Mouse (Mus musculus) heart, embryonic 15.5 days (tissue): ENCODE data around the gene Tle4. TPM values are rescaled to one million over a fixed set of nuclear protein-coding genes. Genes with fewer than 3 reads are reported as not detected.
A peak's percentile ranks its signal among the peaks of the same experiment; 100 is the strongest.

ENCODE experiments used
- ATAC-seq: fragments of 200-750 bp; cut with Nextera tagmentation; replicated peaks from 2 replicates; pipeline ENCODE4 v1.8.0; 2017; ENCODE audit warnings: low read depth, moderate TSS enrichment; ENCODE audit not compliant: insufficient number of reproducible peaks, insufficient read depth, low FRiP score
- H3K27ac ChIP-seq: fragments of 300-500 bp; sonication (generic); 2 replicates; pipeline ENCODE4 v1.5.1; 2015; ENCODE audit warnings: mild to moderate bottlenecking, inconsistent platforms
- H3K27me3 ChIP-seq: fragments of 300-500 bp; sonication (generic); 2 replicates; pipeline ENCODE4 v1.6.1; 2015; ENCODE audit warnings: inconsistent platforms
- H3K36me3 ChIP-seq: fragments of 300-500 bp; sonication (generic); 2 replicates; pipeline ENCODE4 v1.6.1; 2015; ENCODE audit warnings: mild to moderate bottlenecking, inconsistent platforms
- H3K4me1 ChIP-seq: fragments of 300-500 bp; sonication (generic); replicated peaks from 2 replicates; pipeline ENCODE4 v1.6.1; 2015; ENCODE audit warnings: inconsistent platforms
- H3K4me2 ChIP-seq: fragments of 300-500 bp; sonication (generic); 2 replicates; pipeline ENCODE4 v1.6.1; 2015; ENCODE audit warnings: inconsistent platforms, mild to moderate bottlenecking, moderate library complexity
- H3K4me3 ChIP-seq: fragments of 300-500 bp; sonication (generic); 2 replicates; pipeline ENCODE4 v1.5.1; 2015; ENCODE audit warnings: mild to moderate bottlenecking, inconsistent platforms
- H3K9ac ChIP-seq: fragments of 300-500 bp; sonication (generic); 2 replicates; pipeline ENCODE4 v1.6.1; 2015; ENCODE audit warnings: mild to moderate bottlenecking, inconsistent platforms
- H3K9me3 ChIP-seq: fragments of 300-500 bp; sonication (generic); replicated peaks from 2 replicates; pipeline ENCODE4 v1.6.1; 2016; ENCODE audit warnings: inconsistent platforms
- WGBS: fragments of 180-500 bp; shearing (Covaris S2); methylation state at CpG from one replicate; pipeline ENCODE4 v1.1.7; 2015; ENCODE audit warnings: mixed read lengths; 5-methylcytosine and 5-hydroxymethylcytosine counted together
- polyA plus RNA-seq: library from polyadenylated mRNA; unstranded; fragments of >200 nt; fragmentation: Nextera tagmentation; extraction: Ambion mirVana; gene quantifications from 2 replicates; pipeline ENCODE4 v1.2.1, GENCODE M21; 2015

Tle4 gene
- polyA plus RNA-seq, 1 experiment from 2014 or later, result 7.3 TPM

DNA sequence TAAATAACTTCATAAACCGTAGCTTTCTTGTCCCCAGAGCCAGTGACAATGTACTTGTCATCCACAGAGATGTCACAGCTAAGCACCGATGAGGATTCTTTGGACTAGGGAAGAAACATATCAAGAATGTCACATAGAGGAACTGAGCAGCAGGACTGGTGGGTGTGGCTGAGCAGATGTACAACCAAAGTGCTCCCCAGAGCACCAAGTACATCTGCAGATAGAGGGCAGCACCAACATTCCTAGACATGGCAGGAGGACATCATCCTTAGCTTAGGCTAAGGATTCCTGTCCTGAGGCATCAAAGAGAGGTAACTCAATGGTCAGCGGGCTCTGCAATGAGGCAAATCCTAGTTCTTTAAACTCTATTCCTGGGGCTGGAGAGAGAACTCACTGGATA is 148.1 kb downstream of the Tle4 start:
- 86% methylated on average over 3 of the region's 3 CpGs for WGBS
- H3K36me3 ChIP-seq, result peaks cover 42% of the 10 kb centered on the region
- ATAC-seq, result no peak
- no peak overlapping the region for H3K27ac ChIP-seq
- no peaks in the 10 kb centered on the region for H3K4me1 ChIP-seq
- H3K27me3 ChIP-seq, result no peaks in the 10 kb centered on the region
- H3K4me2 ChIP-seq, result no peak overlapping the region
- H3K9me3 ChIP-seq, result no peaks in the 10 kb centered on the region
- no peak overlapping the region for H3K4me3 ChIP-seq
- no peak overlapping the region for H3K9ac ChIP-seq

DNA sequence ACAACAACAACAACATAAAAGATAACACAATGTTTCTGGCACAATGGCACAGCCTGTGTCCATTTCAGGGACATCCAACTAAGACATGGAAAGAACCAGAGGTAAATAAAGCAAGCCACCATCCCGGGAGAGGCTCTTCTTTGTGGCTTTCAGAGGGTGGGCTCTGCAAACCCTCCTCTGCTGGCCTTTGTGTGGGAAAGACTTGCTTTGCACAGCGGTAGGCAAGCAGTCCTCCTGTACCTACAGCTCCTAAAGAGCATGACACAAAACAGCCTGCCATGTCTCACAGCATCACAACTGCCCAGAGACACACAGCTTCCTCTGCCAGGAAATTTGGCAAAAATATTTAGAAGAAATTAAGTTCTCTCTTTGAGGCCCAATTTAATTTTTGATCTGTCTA is 149.3 kb downstream of the Tle4 start:
- Histone ChIP-seq H3K36me3 (peaks cover 34% of the 10 kb centered on the region), H3K9me3 (no peaks in the 10 kb centered on the region), H3K27me3 (no peaks in the 10 kb centered on the region), H3K4me2 (no peak overlapping the region), H3K9ac (no peak overlapping the region), H3K4me3 (no peak overlapping the region), H3K27ac (no peak overlapping the region), H3K4me1 (no peaks in the 10 kb centered on the region)
- no peak for ATAC-seq
- 83% methylated on average over 2 of the region's 2 CpGs for WGBS

DNA sequence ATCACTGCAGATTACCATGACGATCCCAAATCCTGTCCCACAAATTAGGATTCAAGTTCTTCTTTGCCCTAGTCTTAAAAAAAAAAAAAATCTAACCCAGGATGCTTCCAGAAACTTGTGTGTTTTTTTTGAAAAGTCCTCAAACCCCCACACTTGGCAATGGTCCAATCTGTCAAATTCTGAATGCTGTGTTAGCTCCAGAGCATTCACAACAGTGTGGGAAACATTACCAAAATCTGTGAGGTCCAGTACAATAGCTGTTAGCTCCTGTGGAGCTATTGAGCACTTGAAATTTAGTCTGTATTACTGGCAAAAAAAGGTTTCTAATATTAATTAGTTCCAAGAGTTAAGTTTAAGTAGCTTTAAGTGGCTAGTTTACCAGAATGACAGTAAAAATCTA is 150.4 kb downstream of the Tle4 start:
- 92% methylated on average over 1 of the region's 1 CpGs for WGBS
- H3K9me3 ChIP-seq, result no peaks in the 10 kb centered on the region

DNA sequence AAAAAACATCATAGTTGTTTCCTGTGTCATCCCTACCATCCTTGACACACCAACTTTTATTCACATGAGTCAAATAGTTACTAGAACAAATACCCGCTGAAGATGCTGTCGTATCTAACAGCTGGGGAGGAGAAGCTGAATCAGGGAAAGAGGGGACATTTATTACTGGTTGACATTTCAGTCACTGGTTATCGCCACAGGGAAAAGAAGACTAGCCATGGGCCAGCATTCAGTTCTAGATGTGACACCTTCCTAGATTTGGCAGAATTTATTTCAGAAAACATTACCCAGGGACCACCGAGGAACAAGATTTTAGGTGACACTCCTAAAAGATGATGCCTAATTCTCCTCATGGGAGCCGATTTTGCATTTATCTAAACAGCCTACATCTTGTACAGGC is 156.0 kb downstream of the Tle4 start:
- Histone ChIP-seq H3K4me2 (no peak overlapping the region), H3K4me3 (no peak overlapping the region), H3K9me3 (no peaks in the 10 kb centered on the region), H3K9ac (no peak overlapping the region), H3K27ac (no peak overlapping the region), H3K27me3 (peaks cover 3% of the 10 kb centered on the region; the same call in 1 of the 2 replicates), H3K36me3 (peaks cover 4% of the 10 kb centered on the region; the same call in 1 of the 2 replicates), H3K4me1 (no peaks in the 10 kb centered on the region)
- no peak for ATAC-seq
- WGBS, result 90% methylated on average over 5 of the region's 5 CpGs

More for the DNA sequence above, 150.4 kb downstream of the Tle4 start:
- Histone ChIP-seq H3K27ac (no peak overlapping the region), H3K9ac (no peak overlapping the region), H3K27me3 (no peaks in the 10 kb centered on the region), H3K36me3 (peaks cover 24% of the 10 kb centered on the region; the same call in 1 of the 2 replicates), H3K4me3 (no peak overlapping the region), H3K4me1 (no peaks in the 10 kb centered on the region), H3K4me2 (no peak overlapping the region)
- ATAC-seq, result no peak

DNA sequence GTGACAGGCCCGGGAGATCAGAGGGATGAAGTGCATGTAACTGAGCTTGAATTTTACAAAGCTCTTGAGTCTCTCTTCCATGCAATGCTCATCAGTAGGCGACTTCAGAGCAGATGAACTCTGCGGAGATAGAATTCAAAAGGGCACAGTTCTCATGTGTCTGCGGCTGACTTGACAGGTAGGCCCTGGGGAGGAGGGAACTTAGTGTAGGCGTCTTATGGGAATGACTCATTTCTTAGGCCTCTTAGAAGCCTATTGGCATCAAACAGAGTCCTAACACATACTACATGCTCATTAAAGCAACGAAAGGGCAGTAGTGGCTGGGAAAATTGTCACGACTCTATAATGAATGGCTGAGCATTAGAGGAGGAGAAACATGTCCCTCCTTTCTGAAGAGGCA is 160.6 kb downstream of the Tle4 start:
- WGBS, result 80% methylated on average over 7 of the region's 7 CpGs
- no peak overlapping the region for H3K9ac ChIP-seq
- H3K4me2 ChIP-seq, result no peak overlapping the region
- H3K27me3 ChIP-seq, result peaks cover 3% of the 10 kb centered on the region; the same call in 1 of the 2 replicates
- no peaks in the 10 kb centered on the region for H3K9me3 ChIP-seq
- H3K36me3 ChIP-seq, result no peaks in the 10 kb centered on the region
- H3K4me1 ChIP-seq, result peaks cover 9% of the 10 kb centered on the region
- ATAC-seq, result no peak
- no peak overlapping the region for H3K4me3 ChIP-seq
- H3K27ac ChIP-seq, result no peak overlapping the region

DNA sequence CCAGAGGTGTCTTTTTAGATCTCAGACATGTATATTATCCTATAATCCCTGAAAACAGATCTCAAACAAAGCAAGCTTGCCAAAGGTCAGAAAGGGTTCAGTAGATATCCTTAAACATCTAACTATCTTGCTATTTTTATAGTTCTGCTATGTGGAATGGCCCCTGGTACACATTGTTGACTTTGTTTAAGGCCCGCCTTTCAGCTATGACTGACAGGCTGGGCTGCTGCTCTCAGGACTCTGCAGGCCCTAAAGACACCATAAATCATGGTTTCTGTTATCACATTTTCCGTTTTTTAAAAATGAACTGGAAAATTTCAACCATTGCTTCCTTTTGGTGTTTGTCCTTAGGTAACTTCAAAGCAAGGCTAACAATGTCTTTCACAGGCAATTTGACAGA is 161.3 kb downstream of the Tle4 start:
- H3K4me3 ChIP-seq, result no peak overlapping the region
- WGBS, result 63% methylated on average over 2 of the region's 2 CpGs
- H3K4me1 ChIP-seq, result peaks cover 9% of the 10 kb centered on the region
- H3K36me3 ChIP-seq, result no peaks in the 10 kb centered on the region
- no peak overlapping the region for H3K9ac ChIP-seq
- no peak overlapping the region for H3K27ac ChIP-seq
- ATAC-seq, result no peak
- H3K27me3 ChIP-seq, result peaks cover 3% of the 10 kb centered on the region; the same call in 1 of the 2 replicates
- no peak overlapping the region for H3K4me2 ChIP-seq
- H3K9me3 ChIP-seq, result no peaks in the 10 kb centered on the region

DNA sequence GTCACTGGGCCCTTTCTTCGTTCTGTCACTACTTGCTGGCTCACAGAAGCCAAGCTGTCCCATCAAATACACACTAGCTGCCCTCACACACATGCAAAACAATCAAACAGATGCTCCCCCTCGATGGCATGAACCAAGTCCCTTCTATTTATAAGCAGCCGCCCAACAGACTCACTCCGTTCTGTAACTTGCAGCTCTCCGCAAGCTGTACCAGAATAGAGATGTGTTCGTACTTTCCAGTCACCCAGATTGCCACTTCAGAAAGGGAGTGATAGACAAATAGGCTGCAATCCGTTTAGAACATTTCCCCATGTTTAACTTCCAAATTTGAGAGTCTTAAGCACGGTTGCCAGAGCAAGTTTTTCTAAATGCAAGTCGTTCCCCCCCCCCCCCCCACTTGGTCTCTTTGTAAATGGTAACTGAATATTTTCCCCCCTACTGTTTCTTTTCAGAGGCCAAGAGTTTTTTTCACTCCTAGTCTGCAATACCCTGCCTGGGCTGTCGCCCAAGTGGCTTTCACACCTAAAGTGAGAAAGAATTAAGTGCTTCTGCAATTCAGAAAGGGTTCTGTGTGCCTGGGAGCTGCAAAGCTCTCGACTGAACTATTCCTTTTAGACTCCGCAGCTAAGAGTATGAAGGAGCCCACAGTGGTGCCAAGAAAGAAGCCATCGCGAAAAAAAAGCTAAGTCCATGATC is 162.0 kb downstream of the Tle4 start:
- Histone ChIP-seq H3K27me3 (peaks cover 3% of the 10 kb centered on the region; the same call in 1 of the 2 replicates), H3K9ac (no peak overlapping the region), H3K36me3 (no peaks in the 10 kb centered on the region), H3K27ac (no peak overlapping the region), H3K4me1 (peaks cover 9% of the 10 kb centered on the region), H3K9me3 (no peaks in the 10 kb centered on the region), H3K4me3 (no peak overlapping the region), H3K4me2 (peak overlapping the region; percentile 34)
- WGBS, result 25% methylated on average over 14 of the region's 14 CpGs
- no peak for ATAC-seq

DNA sequence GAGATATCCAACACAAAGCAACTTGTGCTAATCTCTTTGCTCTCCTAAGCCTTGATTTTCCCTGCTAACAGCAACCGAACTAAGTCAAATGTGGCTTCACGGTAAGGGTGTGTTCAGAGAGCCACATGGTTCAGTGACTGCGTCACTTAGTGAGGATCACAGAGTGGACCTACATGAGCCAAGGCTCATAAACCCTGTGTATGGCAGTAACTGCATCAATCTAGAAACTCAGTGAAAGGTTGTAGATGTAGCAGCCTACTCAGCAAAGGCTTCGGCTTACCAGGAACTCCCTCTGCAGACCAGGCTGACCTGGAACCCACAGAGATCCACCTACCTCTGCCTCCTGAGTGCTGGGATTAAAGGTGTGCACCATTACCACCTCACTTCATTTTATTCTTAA is 164.0 kb downstream of the Tle4 start:
- Histone ChIP-seq H3K4me2 (no peak overlapping the region), H3K27me3 (peaks cover 8% of the 10 kb centered on the region; the same call in 1 of the 2 replicates), H3K9me3 (no peaks in the 10 kb centered on the region), H3K9ac (no peak overlapping the region), H3K27ac (no peak overlapping the region), H3K4me1 (peaks cover 9% of the 10 kb centered on the region), H3K36me3 (no peaks in the 10 kb centered on the region), H3K4me3 (no peak overlapping the region)
- 93% methylated on average over 4 of the region's 4 CpGs for WGBS
- ATAC-seq, result no peak

DNA sequence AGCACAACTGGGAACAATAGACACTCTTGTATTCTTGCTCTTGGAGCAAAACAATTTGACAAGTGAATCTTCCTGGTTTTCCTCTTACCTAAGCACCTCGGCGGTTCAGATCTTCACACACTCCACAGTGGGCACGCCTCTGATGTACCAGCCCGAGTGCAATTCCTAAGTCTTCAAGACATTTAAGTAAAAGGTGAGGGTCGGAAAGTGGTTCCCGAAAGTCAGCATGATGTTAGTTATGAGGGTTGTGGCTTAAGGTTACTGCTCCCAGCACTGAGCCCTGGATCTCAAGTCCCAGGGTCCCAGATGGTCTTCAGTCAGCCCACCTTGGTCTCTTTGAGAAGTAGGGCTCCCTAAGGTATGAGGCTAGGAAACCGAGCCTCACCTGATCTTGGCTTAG is 165.4 kb downstream of the Tle4 start:
- no peaks in the 10 kb centered on the region for H3K9me3 ChIP-seq
- no peak overlapping the region for H3K4me2 ChIP-seq
- H3K9ac ChIP-seq, result no peak overlapping the region
- no peak overlapping the region for H3K4me3 ChIP-seq
- H3K27me3 ChIP-seq, result peaks cover 9% of the 10 kb centered on the region; the same call in 1 of the 2 replicates
- no peaks in the 10 kb centered on the region for H3K36me3 ChIP-seq
- H3K27ac ChIP-seq, result no peak overlapping the region
- no peak for ATAC-seq
- H3K4me1 ChIP-seq, result peaks cover 9% of the 10 kb centered on the region
- WGBS, result 86% methylated on average over 7 of the region's 7 CpGs

DNA sequence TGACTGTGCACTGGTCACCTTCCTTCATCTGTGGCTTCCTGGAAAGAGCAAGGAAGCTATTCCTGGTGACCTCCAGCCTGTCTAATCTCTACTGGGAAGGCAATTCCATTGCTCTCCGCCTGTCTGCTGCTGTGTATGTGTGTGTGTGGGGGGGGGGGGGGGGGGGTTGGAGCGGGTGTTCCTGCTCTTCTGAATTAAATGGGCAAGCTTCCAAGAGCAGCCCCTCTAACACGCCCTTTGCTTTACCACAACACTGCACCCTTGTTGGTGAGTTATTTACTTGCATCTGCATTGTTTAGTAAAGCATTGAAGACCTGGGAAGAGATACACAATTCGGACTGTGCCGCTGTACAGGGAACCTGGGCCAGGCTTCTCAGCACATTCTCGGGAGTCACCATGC is 170.9 kb downstream of the Tle4 start:
- Histone ChIP-seq H3K9me3 (no peaks in the 10 kb centered on the region), H3K27ac (no peak overlapping the region), H3K4me3 (no peak overlapping the region), H3K9ac (no peak overlapping the region), H3K27me3 (peaks cover 17% of the 10 kb centered on the region), H3K36me3 (no peaks in the 10 kb centered on the region), H3K4me2 (no peak overlapping the region), H3K4me1 (peaks cover 8% of the 10 kb centered on the region)
- WGBS, result 48% methylated on average over 6 of the region's 6 CpGs
- ATAC-seq, result no peak

DNA sequence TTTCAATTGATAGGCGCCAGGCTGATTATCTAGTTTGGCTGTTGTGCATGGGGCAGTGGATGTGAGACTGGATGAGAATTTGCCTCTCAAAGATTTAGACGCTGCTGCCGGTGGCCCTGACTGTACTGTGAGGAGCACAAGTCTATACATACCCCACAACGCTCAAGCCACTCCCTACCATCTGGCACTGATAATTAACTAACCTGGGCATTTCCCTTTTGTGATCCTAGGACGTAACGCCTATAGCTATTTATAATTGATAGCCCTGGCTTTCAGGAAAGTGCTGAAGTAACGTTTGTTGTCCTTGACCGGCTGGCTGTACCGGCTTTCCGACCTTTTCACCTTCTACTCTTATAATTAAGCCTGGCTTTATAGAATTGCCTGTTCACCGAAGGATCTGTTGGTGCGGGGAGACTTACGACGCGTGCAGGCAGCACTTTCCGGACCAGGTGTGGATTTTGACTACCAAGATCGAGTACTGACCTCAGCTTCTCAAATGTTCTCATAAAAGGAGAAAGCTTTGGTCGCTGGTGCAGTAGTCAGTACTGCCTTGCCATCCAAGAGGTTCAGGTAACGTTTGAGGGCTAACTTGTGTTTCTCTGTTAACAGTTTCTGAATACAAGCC is 171.5 kb downstream of the Tle4 start:
- Histone ChIP-seq H3K36me3 (no peaks in the 10 kb centered on the region), H3K4me3 (no peak overlapping the region), H3K9ac (no peak overlapping the region), H3K4me1 (peaks cover 8% of the 10 kb centered on the region), H3K4me2 (no peak overlapping the region), H3K27ac (no peak overlapping the region), H3K27me3 (peaks cover 22% of the 10 kb centered on the region), H3K9me3 (no peaks in the 10 kb centered on the region)
- ATAC-seq, result no peak
- whole genome bisulfite sequencing, result 47% methylated on average over 19 of the region's 19 CpGs

DNA sequence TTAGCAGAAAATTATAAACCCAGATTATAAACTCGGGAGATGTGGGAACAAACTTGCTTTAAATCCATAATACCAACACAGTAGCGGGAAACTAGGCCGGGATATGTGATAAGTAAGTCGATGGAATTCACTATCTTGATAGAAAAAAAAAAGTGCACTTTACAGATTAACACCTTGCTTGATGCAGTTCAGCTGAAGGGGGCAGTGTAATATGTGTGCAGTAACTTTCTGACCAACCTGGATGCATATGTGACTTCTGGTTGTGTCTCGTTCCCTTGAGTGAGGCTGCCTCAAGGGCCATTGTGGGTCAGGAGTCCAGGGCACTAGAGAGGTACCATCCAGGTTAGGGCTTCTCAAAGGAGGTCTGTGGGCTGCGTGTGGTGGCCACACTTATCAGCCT is 172.7 kb downstream of the Tle4 start:
- ATAC-seq, result no peak
- no peak overlapping the region for H3K9ac ChIP-seq
- WGBS, result 32% methylated on average over 6 of the region's 6 CpGs
- no peak overlapping the region for H3K4me2 ChIP-seq
- peaks cover 29% of the 10 kb centered on the region for H3K27me3 ChIP-seq
- no peak overlapping the region for H3K4me3 ChIP-seq
- peaks cover 8% of the 10 kb centered on the region for H3K4me1 ChIP-seq
- no peaks in the 10 kb centered on the region for H3K36me3 ChIP-seq
- H3K27ac ChIP-seq, result no peak overlapping the region
- no peaks in the 10 kb centered on the region for H3K9me3 ChIP-seq
